Mouse (Mus musculus): Measurements from ENCODE around the gene Tgfbr3. TPM values are rescaled to one million over a fixed set of nuclear protein-coding genes. Genes with fewer than 3 reads are reported as not detected.
"Not testable (repeated sequence)": the region's sequence is repeated elsewhere in the genome, so short reads cannot be mapped to it uniquely, and the experiment has no call there.

Tgfbr3 gene
- polyA plus RNA-seq, 1 experiment from 2014 or later = 23.8 TPM

GRCm38 (mm10) chr5:107252435-107252834 is 37.0 kb downstream of the Tgfbr3 start:
- Histone ChIP-seq H3K4me1 (ENCODE audit: insufficient read depth) (peaks cover 32% of the 10 kb centered on the region), H3K9ac (no peak overlapping the region), H3K36me3 (ENCODE audit: insufficient read depth) (peaks cover 3% of the 10 kb centered on the region; the same call in 1 of the 2 replicates), H3K9me3 (ENCODE audit: low read depth, low read length) (no peaks in the 10 kb centered on the region), H3K4me2 (no peak overlapping the region), H3K4me3 (ENCODE audit: low read depth, low read length) (no peak overlapping the region), H3K27ac (ENCODE audit: low read depth) (peak overlapping the region; percentile 69), H3K27me3 (ENCODE audit: insufficient read depth, low read length) (no peaks in the 10 kb centered on the region)
- DNase-seq (peak; percentile 77), ATAC-seq (ENCODE audit: insufficient read depth) (peak; percentile 77)
- no peak for TF ChIP-seq CTCF (IDR thresholded peaks at IDR 0.05; ENCODE audit: low read depth)
- WGBS = 19% methylated on average over 1 of the region's 1 CpGs

- peaks cover 32% of the 10 kb centered on the region for H3K4me1 ChIP-seq (ENCODE audit: insufficient read depth)
- TF ChIP-seq CTCF (IDR thresholded peaks at IDR 0.05; ENCODE audit: low read depth) = no peak
- ATAC-seq (ENCODE audit: insufficient read depth) (peak; percentile 32; the same call in 1 of the 2 replicates), DNase-seq (peak; percentile 84)
- 9% methylated on average over 3 of the region's 3 CpGs for WGBS
- H3K27ac ChIP-seq (ENCODE audit: low read depth) = peak overlapping the region; percentile 69
- no peaks in the 10 kb centered on the region for H3K27me3 ChIP-seq (ENCODE audit: insufficient read depth, low read length)
- H3K9ac ChIP-seq = no peak overlapping the region
- H3K9me3 ChIP-seq (ENCODE audit: low read depth, low read length) = no peaks in the 10 kb centered on the region
- no peak overlapping the region for H3K4me3 ChIP-seq (ENCODE audit: low read depth, low read length)
- 0 out of 2 replicates have a peak overlapping the region, but pooled peaks have one; percentile 23 for H3K4me2 ChIP-seq
- H3K36me3 ChIP-seq (ENCODE audit: insufficient read depth) = peaks cover 3% of the 10 kb centered on the region; the same call in 1 of the 2 replicates
Observed at GRCm38 (mm10) chr5:107251751-107252305, 37.6 kb downstream of the Tgfbr3 start.

- TF ChIP-seq CTCF (IDR thresholded peaks at IDR 0.05; ENCODE audit: low read depth) = no peak
- no peak for ATAC-seq (ENCODE audit: insufficient read depth)
- peak overlapping the region; percentile 23 for H3K4me2 ChIP-seq
Observed at GRCm38 (mm10) chr5:107250548-107251272, 38.7 kb downstream of the Tgfbr3 start.

GRCm38 (mm10) chr5:107248732-107249131 is 40.7 kb downstream of the Tgfbr3 start:
- DNase-seq (no peak), ATAC-seq (ENCODE audit: insufficient read depth) (no peak)
- WGBS = 91% methylated on average over 6 of the region's 6 CpGs
- Histone ChIP-seq H3K9ac (no peak overlapping the region), H3K4me2 (no peak overlapping the region), H3K27me3 (ENCODE audit: insufficient read depth, low read length) (no peaks in the 10 kb centered on the region), H3K36me3 (ENCODE audit: insufficient read depth) (peaks cover 3% of the 10 kb centered on the region; the same call in 1 of the 2 replicates), H3K4me3 (ENCODE audit: low read depth, low read length) (no peak overlapping the region), H3K9me3 (ENCODE audit: low read depth, low read length) (no peaks in the 10 kb centered on the region), H3K4me1 (ENCODE audit: insufficient read depth) (peaks cover 32% of the 10 kb centered on the region), H3K27ac (ENCODE audit: low read depth) (no peak overlapping the region)
- TF ChIP-seq CTCF (IDR thresholded peaks at IDR 0.05; ENCODE audit: low read depth) = no peak

More at GRCm38 (mm10) chr5:107250548-107251272, 38.7 kb downstream of the Tgfbr3 start:
- Histone ChIP-seq H3K27ac (ENCODE audit: low read depth) (peak overlapping the region; percentile 69; the same call in 1 of the 2 replicates), H3K36me3 (ENCODE audit: insufficient read depth) (peaks cover 3% of the 10 kb centered on the region; the same call in 1 of the 2 replicates), H3K27me3 (ENCODE audit: insufficient read depth, low read length) (no peaks in the 10 kb centered on the region), H3K9me3 (ENCODE audit: low read depth, low read length) (no peaks in the 10 kb centered on the region), H3K9ac (no peak overlapping the region; the same call in 1 of the 2 replicates), H3K4me3 (ENCODE audit: low read depth, low read length) (no peak overlapping the region), H3K4me1 (ENCODE audit: insufficient read depth) (peaks cover 32% of the 10 kb centered on the region)
- WGBS = 32% methylated on average over 19 of the region's 19 CpGs
- DNase-seq = no peak

- H3K36me3 ChIP-seq (ENCODE audit: insufficient read depth); H3K27me3 ChIP-seq (ENCODE audit: insufficient read depth, low read length); H3K4me2 ChIP-seq; ATAC-seq (ENCODE audit: insufficient read depth); H3K4me3 ChIP-seq (ENCODE audit: low read depth, low read length); DNase-seq; H3K9me3 ChIP-seq (ENCODE audit: low read depth, low read length); H3K9ac ChIP-seq; H3K27ac ChIP-seq (ENCODE audit: low read depth): not testable (repeated sequence)
- WGBS = 96% methylated on average over 11 of the region's 11 CpGs
- peaks cover 30% of the 10 kb centered on the region for H3K4me1 ChIP-seq (ENCODE audit: insufficient read depth)
Observed at GRCm38 (mm10) chr5:107248302-107248701, 41.1 kb downstream of the Tgfbr3 start.

GRCm38 (mm10) chr5:107247786-107248185 is 41.6 kb downstream of the Tgfbr3 start:
- WGBS = 82% methylated on average over 3 of the region's 3 CpGs
- peaks cover 25% of the 10 kb centered on the region for H3K4me1 ChIP-seq (ENCODE audit: insufficient read depth)
- no peak overlapping the region for H3K9ac ChIP-seq
- peaks cover 3% of the 10 kb centered on the region; the same call in 1 of the 2 replicates for H3K36me3 ChIP-seq (ENCODE audit: insufficient read depth)
- no peaks in the 10 kb centered on the region for H3K27me3 ChIP-seq (ENCODE audit: insufficient read depth, low read length)
- DNase-seq (no peak), ATAC-seq (ENCODE audit: insufficient read depth) (no peak)
- H3K4me2 ChIP-seq = no peak overlapping the region
- TF ChIP-seq CTCF (IDR thresholded peaks at IDR 0.05; ENCODE audit: low read depth) = no peak
- no peak overlapping the region for H3K27ac ChIP-seq (ENCODE audit: low read depth)
- no peaks in the 10 kb centered on the region for H3K9me3 ChIP-seq (ENCODE audit: low read depth, low read length)
- H3K4me3 ChIP-seq (ENCODE audit: low read depth, low read length) = no peak overlapping the region

GRCm38 (mm10) chr5:107243445-107243844 is 46.0 kb downstream of the Tgfbr3 start:
- DNase-seq (no peak), ATAC-seq (ENCODE audit: insufficient read depth) (no peak)
- Histone ChIP-seq H3K9ac (no peak overlapping the region), H3K27ac (ENCODE audit: low read depth) (no peak overlapping the region), H3K27me3 (ENCODE audit: insufficient read depth, low read length) (no peaks in the 10 kb centered on the region), H3K4me1 (ENCODE audit: insufficient read depth) (peaks cover 6% of the 10 kb centered on the region), H3K9me3 (ENCODE audit: low read depth, low read length) (no peaks in the 10 kb centered on the region), H3K36me3 (ENCODE audit: insufficient read depth) (no peaks in the 10 kb centered on the region), H3K4me3 (ENCODE audit: low read depth, low read length) (no peak overlapping the region), H3K4me2 (no peak overlapping the region)
- TF ChIP-seq CTCF (IDR thresholded peaks at IDR 0.05; ENCODE audit: low read depth) = no peak
- 90% methylated on average over 2 of the region's 2 CpGs for WGBS

Measured in lung, embryonic 14.5 days (tissue).